Mouse (Mus musculus): ENCODE measurements around the gene Ephb2.

Ephb2 gene

DNA sequence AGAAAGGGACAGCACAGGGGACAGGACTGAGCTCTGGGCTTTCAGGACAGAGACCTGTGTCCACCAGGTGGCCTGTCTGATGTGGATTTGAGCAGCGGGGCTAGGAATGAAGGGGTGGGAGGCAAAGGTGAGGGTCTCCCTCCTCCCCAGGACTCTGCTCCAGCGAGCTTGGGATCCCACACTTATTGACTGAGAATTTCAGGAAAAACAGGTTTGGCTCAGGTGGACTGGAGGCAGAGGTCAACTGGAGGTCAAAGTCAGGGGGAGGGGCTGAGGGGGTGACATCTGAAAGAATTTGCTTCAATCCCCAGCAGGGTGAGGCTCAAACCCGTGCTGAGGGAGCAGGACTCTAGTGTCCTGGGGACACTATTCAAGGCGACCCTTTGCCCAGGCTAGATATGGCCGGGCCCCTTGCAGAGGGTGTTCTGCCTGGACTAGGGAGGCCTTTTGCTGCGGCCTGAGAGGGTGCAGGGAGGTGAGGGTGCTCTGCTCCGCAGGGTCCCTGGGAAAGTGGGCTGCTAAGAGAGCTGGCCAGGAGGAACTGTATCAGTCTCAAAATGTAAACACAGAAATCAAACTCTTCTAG is 103.2 kb downstream of the Ephb2 start:
- in situ Hi-C loops (cut with MboI, MseI), result loop anchor here (10.0 kb wide), 1 partner anchor 1108 kb away; no protein-coding TSS in a partner anchor

DNA sequence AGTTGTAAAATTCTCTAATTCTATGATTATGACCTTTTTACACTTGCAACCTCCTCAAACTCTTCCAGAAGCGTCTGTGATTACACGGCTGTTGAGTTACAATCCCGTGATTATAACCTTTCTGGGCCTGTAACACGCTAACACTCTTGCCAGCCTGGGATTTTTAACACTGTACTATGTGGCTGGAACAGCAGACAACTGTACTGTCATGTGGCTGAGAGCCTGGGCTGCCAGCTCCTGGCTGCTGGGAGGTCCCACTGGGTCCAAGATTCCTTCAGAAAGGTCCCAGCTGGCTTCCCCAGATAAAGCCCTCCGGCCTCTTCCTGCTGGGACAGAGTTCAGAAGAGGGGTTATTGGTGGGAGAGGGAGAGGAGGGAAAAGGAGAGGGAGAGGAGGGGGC is 104.0 kb downstream of the Ephb2 start:
- in situ Hi-C loops (cut with MboI, MseI), result loop anchor here (10.0 kb wide), 1 partner anchor 1107 kb away; no protein-coding TSS in a partner anchor

DNA sequence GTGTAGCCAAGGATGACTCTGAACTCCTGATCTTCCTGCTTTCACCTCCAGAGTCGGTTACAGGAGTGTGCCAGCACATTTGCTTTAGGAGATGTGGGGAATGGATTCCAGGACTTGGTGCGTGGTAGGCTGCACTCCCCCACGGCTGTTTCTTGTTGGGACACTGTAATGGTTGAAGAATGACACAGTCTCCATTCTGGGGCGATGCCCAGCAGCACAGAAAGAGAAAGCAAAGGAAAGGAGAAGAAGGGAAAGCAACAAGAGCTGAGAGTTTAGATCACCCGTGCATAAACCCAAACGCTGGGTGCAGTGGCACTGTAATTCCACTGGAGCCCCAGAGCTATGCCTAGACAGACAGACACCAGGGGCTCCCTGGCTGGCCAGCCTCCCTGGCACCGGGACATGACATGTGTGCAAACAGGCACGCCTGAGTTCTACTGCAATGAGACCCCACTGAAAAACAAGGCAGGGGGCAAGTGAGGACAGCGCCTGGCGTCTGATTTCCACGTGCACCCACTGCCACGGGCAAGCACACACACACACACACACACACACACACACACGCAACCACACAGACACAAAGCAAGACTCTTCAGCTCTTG is 104.7 kb downstream of the Ephb2 start:
- in situ Hi-C loops (cut with MboI, MseI), result loop anchor here (10.0 kb wide), 1 partner anchor 1106 kb away; no protein-coding TSS in a partner anchor

DNA sequence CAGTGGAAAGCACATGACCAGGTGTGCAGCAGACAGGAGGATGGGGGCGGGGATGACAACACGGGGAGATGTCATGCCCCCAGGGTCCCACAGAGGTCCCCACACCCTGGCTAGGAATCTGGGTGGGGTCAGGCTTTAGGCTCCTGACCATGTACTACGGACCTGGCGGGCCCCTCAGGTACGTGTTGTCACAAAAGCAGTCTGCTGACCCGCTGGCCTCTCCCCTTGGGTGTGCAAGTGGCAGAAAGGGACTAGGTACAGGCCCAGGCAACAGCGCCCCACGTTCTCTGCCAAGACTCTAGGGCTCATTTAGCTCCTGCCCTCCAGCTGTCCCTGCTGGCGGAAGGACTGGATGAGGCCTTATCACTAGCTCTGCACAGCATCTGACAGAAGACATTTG is 105.3 kb downstream of the Ephb2 start:
- in situ Hi-C loops (cut with MboI, MseI), result loop anchor here (10.0 kb wide), 1 partner anchor 1106 kb away; no protein-coding TSS in a partner anchor

DNA sequence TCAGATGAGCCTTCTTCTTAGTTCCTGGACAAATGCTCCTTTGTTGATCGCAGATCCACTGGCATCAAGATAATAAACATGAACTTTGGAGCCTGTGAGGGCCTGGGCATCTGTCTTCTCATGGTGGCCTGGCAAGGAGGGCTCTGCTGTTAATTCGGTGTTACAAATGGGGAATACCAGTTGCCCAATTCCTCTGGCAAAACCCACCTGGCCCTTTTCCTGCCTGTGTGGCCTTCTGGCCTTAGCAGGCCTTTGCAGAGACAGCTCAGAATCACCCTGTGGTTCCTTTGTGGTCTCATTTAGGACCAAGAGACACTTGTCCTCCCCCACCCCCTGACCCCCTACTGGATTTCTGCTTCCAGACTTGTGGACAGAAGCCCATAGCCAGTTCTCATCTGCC is 106.2 kb downstream of the Ephb2 start:
- in situ Hi-C loops (cut with MboI, MseI), result no loop called here

DNA sequence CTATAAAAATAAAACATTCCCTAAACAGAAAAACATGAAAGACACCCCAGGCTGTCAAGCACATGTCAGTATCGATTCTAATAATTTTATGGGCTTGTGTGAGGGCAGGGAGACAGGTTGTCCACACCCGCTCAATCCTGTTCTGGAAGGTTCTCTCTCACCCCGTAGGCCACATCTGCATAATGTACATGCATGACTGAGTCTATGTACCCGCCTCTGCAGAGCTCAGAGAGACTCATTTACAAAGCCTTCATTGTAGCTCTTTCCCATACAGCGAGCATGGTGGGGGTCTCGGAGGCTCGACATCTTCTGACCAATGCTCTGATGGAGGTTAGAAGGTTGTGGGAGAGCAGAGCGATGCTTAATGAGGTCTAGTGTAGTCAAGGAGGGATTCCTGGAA is 108.8 kb downstream of the Ephb2 start:
- in situ Hi-C loops (cut with MboI, MseI), result no loop called here

DNA sequence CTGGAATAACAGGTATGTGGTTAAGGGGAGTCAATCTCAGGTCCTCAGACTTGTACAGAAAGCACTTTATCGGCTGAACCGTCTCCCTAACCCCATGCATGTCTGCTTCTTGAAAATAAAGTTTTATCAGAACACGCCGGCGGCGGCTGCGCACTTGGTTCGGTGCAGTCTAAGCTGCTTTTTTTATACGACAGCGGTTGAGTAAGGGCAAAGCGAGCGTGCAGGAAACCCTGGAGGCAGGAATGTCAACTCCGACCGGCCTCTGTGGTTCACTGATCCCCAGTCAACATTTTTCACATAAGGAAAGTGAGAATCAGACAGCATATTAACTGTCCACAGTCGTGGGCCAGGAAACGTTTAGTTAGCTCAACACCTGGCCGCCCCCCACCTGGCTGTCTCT is 111.1 kb downstream of the Ephb2 start:
- in situ Hi-C loops (cut with MboI, MseI), result no loop called here

DNA sequence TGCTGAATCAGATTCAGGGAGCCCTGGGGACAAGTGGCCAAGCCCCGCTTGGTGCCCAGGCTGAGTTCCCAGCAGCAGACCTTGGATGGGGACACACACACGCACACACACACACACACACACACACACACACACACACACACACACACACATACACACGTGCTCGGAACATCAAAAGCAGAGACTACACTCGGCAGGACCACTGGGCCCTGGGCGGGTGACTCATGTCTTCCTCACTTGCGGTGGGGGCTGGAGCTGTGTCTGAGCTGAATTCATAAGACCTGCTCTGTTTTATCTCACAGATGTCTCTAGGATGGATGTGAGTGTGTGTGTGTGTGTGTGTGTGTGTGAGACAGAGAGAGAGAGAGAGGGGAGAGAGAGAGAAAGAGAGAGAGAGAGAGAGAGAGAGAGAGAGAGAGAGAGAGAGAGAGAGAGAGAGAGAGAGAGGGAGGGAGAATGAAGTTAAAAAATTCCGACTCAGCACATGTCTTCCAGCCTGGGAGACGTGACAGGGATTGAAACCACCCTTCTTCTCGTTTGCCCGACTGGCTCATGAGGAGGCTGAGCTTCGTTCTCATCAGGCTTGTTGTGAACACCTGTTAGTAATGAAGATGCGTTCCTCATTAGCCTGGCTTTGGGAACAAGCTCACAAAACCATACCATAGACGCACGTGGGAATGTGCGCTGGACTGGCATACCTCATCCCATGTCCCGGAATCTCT is 113.3 kb downstream of the Ephb2 start:
- in situ Hi-C loops (cut with MboI, MseI), result no loop called here

DNA sequence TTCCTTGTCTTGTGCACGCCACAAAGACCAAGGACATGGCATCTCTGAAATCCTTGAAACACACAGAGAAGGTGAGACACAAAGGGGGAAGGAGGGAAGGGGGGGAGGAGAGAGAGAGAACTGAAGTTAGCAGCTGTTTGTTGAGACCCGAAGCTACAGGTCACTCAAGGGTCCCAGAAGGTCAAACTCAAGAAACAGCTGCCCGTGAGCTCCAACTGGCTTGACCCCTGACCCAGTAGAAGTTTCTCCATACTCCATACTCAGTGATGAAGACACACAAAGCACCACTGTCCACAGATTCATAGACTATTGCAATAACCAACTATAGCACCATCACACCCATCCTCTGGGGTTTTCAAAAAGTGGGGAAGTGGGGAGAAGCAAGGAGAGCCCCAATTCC is 113.9 kb downstream of the Ephb2 start:
- in situ Hi-C loops (cut with MboI, MseI), result no loop called here

DNA sequence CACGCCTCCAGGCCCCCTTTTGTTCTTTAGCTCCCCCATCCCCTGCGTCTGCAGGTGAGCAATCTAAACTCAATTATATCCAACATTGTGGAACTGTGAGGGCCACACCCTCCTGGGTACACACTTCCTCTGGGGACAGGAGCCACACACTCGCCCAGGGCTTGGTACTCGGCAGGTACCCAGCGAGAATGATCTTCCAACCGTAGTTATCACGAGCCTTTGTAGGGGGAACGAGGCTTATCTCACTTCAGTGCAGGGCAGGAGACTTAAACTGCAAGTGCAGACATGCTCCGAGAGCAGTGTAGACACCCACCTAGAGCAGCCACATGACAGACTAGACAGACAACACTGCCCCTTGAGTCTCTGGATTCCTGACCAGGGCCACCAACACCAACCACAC is 115.8 kb downstream of the Ephb2 start:
- in situ Hi-C loops (cut with MboI, MseI), result no loop called here

DNA sequence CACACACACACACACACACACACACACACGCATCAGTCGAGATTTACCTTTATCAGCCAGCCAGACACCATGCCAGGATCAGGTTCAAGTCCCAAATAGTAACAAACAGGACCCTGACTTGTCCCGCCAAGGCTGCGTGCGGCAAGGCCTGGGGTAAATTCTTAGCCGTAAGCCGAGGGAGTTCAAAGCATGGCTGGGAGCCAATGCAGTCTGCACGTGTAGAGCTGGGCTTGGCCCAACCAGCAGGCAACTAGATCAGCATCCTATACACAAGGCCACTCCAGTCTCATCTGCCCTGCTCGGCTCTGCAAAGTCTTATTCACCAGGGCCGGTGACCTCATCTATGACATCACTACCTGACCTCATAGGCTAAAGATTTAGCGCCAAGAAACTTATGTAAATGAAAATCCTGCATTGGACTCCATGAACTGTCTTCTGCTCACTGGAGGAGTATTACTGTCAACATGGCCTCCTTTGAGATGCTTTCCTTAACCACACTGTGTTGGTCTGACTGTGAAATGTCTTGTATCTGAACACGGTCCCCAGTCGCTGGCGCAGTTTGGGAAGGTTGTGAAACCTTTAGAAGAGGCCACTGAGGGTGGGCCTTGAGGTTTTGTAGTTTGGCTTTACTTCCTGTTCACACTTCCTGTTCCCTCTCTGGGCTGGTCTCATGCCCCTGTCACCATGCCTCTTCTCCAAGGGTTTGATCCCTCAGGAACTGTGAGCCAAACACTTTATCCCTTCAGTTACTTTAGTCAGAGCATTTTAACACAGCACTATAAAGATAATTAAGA is 117.4 kb downstream of the Ephb2 start:
- in situ Hi-C loops (cut with MboI, MseI), result no loop called here

DNA sequence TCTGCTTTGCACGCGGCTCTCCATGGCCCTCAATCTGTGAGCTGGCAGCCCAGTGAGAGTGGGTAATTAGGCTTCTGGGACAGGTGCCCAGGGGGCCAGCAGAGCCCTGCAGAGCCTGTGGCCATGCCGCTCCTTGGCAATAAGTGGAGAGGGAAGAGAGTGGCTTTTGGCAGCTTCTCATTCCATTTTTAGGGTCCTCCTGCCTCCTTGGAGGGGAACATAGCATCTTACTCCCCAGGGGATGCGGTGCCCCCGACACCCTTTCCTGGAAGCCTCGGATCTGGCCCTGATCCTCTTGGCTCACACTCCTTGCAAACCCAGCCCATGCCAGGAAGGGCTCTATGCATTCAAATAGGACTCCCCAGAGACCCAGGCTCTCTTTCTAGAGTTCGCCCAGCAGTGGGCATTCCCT is 119.2 kb downstream of the Ephb2 start:
- in situ Hi-C loops (cut with MboI, MseI), result no loop called here

DNA sequence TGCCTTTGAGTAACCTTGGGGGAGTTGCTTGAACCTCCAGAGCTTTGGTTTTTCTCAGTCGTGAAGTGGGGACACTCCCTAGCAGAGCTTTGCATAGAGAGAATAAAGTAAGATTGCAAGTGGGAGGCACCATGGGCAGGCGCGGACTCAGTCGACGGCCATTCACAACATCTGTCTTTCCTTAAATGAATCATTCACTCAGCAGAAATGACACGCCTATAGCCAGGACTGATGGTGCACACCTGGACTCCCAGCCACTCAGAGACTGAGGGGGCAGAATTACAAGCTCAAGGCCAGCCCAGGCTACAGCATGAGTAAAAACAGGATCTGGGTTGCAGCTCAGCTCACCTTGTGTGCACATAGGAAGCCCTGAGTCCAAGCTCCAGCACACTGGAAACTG is 121.3 kb downstream of the Ephb2 start:
- in situ Hi-C loops (cut with MboI, MseI), result no loop called here

DNA sequence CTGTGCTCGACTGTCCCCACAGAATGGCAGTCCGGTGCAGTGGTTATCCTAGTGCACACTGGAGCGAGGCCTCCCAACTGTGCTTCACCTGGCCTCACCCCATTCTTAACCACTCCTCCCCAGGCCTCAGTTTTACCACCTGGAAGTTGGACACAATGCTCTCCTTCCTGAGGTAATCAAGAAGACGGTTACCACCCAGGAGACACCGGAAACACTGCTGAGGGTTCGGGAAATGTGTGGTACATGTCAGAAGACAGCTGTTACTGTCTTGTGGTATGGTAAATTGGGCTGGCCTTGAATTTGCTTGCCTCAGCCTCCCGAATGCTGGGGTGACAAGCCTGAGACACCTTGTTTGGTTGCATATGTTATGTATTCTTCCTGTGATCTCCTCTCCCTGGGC is 121.9 kb downstream of the Ephb2 start:
- in situ Hi-C loops (cut with MboI, MseI), result no loop called here

DNA sequence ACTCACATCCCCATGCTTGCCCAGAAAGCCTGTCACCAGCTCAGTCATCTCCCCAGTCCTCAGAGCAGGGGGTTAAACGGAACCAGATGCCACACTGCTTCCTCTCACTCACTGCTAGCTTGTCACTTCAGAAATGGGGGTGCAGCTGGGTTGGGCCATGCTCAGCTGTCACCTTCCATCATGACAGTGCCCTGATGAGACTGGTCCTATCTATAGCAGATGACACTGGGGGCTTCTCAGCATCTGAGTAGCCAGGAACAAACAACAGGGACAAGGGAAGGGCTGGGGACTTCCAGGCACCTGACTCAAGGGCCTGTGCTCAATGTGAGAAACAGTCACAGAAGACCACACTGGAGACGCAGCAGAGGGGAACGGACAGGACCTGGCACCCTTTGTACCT is 122.4 kb downstream of the Ephb2 start:
- in situ Hi-C loops (cut with MboI, MseI), result no loop called here

DNA sequence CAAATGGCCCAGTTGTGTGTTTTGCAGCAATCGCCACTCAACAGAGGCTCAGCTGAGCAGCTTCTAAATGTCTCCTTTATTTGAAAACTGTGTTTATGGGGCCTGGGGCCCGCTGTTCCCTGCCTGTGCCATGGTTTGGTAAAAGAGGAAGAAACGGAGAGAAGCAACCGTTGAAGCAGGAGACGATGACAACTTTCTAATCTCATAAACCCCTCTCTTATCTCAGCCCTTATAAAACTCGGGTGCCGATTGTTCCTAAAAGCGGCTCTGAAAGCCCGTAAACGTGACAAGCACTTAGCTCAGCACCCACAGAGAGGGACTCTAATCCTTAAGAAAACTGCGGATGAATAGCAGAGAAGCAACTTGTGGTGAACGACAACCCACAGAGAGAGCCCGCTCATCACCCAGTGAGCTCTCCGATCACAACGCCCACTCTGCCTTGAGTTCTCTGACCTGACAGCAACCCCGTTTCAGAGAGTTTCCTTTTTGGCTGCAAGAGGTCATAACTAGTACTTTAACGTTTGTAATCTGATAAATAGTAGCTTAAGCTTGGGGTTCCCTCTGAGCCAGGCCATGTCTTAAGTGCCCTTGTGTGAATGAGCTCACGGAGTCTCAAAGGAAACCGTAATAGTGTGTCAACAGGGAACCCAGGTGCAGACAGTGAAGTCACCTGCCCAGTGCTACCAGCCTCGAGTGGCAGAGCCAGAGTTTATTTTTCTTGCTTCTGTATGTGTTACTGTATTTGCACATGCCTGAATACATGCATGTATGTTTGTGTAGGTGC is 123.6 kb downstream of the Ephb2 start:
- in situ Hi-C loops (cut with MboI, MseI), result no loop called here

DNA sequence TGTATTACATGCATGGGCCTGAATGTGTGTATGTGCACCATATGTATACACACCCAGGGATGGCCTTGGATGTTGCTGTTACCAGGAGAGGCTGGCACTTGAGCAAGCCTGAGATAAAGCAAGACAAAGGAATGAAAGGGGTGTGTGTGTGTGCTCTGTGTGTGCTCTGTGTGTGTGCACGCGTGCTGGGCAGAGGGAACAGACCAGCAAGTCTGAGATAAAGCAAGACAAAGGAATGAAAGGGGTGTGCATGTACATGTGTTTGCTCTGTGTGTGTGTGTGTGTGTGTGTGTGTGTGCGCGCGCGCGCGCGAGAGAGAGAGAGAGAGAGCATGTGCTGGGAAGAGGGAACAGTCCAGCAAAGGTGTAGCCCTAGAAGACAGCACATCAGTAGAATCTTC is 125.4 kb downstream of the Ephb2 start:
- in situ Hi-C loops (cut with MboI, MseI), result no loop called here

DNA sequence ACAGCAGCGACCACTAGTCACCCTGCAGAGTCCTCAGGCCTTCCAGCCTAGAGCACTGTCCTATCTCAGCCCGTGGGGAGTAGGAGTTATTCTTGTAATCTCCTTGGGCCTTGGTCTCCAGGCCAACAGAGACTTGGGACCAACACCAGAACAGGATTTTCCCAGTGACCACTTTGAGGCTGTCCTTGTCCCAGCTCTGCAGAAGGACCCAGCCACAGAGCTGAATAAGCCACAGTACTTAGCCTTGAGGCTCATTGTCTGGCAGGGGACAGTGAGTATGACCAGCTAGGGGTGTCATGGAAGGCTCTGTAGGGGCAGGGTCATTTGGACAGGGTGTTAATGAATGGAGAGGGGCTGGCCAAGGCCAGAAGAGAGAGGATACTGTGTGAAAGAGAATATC is 126.8 kb downstream of the Ephb2 start:
- in situ Hi-C loops (cut with MboI, MseI), result no loop called here

DNA sequence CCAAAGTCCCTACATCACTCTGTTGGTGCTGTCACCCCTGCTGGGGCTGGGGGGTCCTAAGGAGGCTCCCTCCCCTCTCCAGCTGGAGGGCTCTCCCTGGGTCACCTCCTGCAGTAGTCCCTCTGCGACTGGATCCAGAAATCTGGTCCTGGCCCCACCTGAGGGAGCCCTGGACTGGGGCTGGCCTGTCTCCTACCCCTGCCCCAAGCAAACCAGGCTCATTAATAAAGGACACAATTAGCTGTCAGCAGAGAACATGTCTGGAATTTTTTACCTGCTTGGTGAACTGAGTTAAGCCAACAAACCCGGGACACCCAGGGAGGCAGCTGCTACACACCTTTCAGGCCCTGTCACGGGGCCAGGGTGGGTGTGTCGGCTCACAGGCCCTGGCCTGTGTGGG is 129.1 kb downstream of the Ephb2 start:
- in situ Hi-C loops (cut with MboI, MseI), result no loop called here

DNA sequence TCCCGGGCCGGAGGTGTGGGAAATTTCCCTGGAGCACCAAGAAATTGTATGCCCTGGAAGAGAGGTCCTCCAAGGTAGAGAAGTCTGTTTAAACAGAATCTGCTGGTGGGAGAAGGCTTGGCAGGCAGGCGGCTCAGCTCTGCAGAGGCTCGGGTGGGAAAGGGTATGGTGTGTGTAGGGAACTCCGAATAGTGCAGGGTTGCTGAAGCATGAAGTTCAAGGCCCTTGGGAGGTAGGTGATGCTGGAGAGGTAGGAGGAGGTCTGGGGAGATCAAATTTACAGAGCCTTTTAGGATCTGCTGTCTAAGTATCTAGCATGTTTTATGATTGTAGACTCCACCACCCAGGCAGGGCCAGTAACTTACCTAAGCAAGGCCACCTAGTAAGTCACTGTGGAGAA is 130.7 kb downstream of the Ephb2 start:
- in situ Hi-C loops (cut with MboI, MseI), result no loop called here

DNA sequence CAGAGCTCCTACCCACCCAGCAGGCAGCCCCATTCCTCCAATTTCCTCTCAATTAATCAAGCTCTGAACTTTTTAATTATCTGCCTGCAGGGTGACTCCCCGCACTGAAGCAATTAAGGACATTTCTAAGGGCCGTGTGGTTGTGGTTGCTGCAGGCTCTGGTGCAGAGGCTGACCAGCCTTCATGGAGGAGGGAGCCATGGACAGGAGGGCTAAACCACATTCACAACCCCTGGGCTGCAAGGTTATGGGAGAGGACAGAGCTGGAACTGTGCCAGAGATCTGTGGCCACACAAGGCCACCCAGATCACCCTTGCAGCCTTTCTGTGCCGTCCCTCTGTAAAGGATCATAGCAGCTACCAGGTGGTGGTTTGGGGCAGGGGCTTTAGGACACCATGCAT is 131.2 kb downstream of the Ephb2 start:
- in situ Hi-C loops (cut with MboI, MseI), result no loop called here

DNA sequence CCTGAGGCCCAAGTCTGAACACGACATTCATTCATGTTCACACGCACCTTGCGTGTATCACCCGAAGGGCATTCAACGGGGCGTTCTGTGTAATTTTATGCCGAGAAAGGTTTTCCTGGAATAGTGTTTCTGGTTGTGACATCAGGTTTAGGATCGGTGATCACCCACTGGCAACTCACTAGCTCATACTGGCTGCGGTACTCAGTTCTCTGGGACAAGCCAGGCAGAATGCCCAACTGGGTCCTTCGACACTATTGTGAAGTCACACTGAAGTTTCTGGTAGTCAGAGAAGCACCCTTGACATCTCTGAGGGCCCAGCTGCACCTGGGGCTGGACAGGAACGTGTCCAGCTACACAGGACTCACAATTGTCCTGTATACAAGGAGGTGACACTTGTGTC is 132.4 kb downstream of the Ephb2 start:
- in situ Hi-C loops (cut with MboI, MseI), result no loop called here

All from T-helper 1 cell (primary cell).